Mouse (Mus musculus) lung, postnatal 4 days (tissue): Measurements from ENCODE around the gene Cand1.

Experiments used
- DNase-seq, 2 experiments: peaks; one replicate each; pipeline ENCODE4 v3.0.0; 2021

Cand1 gene

DNA sequence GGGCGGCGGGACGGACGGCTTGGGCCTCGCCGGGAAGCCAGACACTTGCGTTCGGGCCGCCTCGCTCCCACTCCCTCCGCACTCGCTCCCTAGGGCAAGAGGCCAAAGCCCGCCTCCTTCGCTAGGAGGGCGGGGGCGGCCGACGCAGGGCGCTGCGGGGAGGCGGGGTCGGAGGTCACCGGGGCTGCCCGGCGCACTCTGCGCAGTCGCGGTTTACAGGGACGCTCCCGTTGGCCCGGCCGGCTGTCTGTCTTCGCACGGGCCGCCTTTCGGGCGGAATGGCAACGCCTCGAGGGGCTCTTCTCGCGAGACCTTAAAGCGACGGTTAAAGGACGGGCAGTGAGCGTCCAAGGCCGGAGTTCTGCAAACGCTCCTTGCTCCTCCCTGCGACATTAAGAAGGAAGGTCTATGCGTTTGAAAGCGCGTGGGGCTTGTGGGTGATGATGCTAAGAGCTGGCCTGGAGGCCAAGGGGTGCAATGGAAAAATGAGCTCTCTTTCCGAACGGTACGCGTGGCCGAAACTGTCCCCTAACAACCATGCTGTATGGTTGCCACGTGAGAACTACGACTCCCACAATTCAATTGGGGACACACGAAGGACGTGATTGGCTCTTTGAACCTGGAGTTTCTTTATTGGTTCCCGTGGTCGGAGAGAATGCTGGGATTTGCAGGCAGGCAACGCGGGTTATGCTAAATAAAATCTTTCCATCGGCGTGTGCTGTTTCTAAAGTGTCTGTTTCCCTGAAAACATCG, at the start of gene Cand1:
Gene Cand1, minus strand, starts transcription at position 87 of the 753 bp plus-strand sequence.
- DNase-seq, result peak; percentile 100

- no peak for DNase-seq
These were observed 39.0 kb upstream of the Cand1 start for GRCm38 (mm10) chr10:119278871-119279270.

DNA sequence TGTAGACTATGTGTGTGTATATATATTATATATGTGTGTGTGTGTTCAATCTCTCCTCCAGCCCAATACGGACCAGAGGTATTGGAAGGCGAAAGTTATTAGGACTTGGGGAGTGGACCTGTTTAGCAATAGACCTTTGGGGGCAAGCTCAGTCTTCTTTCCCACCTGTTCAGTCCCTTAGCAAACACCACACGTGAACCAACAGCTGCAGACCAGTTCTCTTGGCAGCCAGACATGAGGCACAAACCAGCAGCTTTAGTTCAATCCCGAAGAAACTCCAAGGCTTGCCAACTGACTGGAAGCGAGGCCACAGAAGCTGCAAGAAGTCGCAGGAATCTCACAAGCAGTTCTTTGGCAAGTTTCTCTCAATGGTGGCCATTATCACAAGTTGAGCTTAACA, 34.5 kb upstream of the Cand1 start:
- no peak for DNase-seq

- no peak for DNase-seq
These were observed 32.7 kb upstream of the Cand1 start for GRCm38 (mm10) chr10:119272536-119272935.

DNA sequence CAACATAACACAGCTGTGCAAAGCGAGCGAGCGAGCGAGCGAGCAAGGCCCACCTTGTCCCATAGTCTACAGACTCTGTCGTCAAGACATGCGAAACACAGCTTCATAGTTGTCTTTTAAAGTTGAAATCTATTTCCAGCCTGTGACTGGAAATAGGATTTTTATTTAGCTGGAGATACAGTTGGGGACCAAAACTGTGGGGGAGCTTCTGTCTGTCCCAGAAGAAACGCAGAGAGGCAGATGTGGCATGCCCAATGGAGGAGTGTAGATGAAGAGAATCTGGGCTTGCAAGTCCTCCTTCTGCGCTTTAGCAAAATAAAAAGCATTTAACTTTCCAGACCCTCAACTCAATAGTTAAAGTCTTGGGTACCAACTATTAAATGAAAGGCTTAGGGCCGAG, 32.1 kb upstream of the Cand1 start:
- no peak for DNase-seq

- no peak for DNase-seq
These were observed 31.2 kb upstream of the Cand1 start for GRCm38 (mm10) chr10:119271101-119271500.

GRCm38 (mm10) chr10:119270384-119270985, 30.6 kb upstream of the Cand1 start:
- no peak for DNase-seq

DNA sequence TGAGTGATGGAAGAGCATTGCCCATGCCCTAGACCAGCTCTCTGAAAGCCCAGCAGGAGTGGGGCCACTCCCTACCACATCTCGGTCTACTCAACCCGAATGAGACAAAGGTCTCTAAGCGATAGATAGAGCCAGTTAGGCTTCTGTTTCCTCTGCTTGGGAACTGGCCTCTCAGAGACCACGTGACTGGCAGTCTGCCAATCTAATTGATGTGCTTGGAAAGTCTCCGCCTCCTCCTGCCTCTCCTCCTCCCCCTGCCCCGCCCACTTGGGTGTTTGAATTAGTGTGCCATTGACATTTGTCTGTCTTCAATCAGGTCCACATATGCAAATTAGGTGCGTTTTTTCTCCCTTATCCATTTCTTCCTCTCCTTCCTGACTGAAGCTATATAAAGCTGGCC, 24.9 kb upstream of the Cand1 start:
- DNase-seq, result no peak

DNA sequence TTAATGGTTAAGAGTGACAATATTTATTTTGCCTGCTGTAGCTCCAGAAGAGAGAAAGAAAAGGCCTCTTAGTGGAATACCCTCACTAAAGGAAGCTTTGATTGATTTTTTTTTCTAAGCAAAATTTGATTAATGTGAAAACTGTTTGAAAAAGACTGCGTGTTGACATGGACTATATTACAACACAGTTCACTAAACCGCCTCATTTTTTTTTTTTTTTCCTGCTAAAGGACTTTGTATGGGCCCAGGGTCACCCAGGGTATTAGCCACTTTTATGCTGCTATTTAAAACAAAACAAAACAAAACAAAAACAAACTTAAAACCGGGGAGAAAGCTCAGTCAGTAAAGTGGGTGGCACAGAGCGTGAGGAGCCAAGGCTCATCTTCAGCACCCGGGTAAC, 23.0 kb upstream of the Cand1 start:
- no peak for DNase-seq

DNA sequence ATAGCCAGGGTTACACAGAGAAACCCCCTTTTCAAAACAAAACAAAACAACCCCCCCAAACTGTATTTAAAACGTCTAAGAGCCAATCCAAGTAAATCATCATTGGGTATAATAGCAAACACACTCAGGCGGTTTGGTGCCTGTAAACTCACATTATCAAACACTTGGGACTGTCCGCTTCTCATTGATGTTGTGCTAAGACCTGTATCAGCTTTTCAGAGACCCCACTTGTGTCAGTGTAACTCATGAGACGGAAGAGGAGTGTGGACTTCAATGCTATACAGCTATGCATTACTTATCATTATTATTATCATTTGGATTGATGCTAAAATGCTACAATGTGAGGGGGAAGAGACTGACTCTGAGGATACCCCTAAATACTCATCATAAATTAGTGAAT, 18.0 kb upstream of the Cand1 start:
- DNase-seq, result no peak

GRCm38 (mm10) chr10:119244146-119244545, 4.3 kb upstream of the Cand1 start:
- DNase-seq, result no peak

- DNase-seq, result no peak
These were observed 851 bp upstream of the Cand1 start for GRCm38 (mm10) chr10:119240722-119241089.

DNA sequence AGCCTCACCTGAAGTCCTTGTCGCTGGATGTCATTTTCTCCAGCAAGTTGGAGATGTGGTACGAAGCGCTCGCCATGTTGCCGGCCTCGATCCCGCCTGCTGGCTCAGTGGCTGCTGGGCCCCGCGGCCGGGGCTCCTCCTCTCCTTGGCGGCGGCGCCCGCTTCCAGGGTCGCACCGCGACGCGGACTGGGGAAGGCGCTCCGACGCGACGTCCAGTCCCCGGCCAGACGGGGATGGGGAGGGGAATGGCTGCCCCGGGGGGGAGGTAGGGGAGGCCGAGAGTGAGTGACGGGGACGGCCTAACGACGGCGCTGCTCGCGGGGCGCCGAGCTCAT, 254 bp downstream of the Cand1 start:
- no peak for DNase-seq

DNA sequence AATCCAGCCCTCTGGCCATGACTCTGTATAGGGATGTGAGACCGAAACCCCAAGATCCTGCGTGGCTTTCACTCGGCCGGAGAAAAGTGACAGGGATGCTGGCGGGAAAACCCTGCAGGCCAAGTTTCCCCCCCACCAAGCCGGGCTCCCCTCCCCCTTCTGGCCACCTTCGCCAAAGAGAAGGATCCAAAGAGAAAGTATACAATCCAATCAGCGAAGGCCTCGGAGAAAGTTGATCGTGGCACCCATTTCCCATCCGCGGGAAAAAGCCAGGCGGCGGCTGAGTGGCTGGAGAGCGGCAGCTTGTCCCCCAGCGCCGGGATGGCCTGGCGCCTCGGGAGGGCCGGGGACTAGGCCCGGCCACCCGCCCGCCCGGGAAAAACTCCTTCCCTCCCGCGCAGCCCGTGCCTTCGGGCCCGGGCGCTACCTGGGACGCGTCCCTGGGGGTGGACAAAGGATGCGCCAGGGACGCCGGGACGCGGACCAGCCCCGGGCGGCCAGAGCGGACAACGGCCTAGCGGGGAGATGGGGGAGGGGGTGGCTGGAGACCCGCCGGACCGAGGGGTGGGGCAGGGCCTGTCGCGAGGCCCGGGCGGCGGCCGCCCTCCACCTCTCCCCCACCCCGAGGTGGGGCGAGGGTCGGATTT, 747 bp downstream of the Cand1 start:
- peak; percentile 64 to 65 for DNase-seq

GRCm38 (mm10) chr10:119231526-119231925, 8.3 kb downstream of the Cand1 start:
- no peak for DNase-seq

GRCm38 (mm10) chr10:119230703-119231102, 9.2 kb downstream of the Cand1 start:
- no peak for DNase-seq

- DNase-seq, result no peak
These were observed 9.7 kb downstream of the Cand1 start for GRCm38 (mm10) chr10:119230074-119230669.

DNA sequence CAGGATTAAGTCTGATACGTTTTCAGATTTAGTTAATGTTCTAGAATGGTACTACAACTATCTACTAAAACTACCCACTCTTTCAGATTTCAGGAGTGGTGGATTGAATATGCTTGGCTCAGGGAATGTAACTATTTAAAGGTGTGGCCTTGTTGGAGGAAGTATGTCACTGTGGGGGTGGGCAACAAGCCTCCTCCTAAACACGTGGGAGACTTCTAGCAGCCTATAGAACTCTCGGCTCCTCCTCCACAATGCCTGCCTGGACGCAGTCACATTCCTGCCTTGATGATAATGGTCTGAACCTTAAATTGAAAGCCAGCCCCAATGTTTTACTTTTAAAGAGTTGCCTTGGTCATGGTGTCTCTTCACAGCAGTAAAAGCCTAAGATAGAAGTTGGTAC, 16.2 kb downstream of the Cand1 start:
- DNase-seq, result no peak

DNA sequence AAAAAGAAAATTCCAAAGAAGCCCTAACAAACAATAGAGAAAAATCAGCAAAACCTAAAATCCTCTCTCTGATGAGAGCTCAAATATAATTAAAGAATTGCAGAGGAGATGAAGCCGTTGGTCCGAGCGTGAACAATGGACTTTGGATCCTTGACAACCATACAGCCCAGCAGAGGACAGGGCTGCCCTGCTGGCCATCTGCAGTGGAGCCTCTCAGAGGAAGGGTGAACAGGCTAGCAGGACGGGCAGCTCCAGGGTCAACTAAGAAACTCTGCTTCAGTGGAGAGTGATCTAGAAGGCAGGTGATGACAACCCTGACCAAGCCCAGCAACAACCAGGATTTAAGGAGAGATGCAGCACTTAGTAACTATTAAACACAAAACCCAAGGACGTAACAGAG, 18.2 kb downstream of the Cand1 start:
- DNase-seq, result no peak

DNA sequence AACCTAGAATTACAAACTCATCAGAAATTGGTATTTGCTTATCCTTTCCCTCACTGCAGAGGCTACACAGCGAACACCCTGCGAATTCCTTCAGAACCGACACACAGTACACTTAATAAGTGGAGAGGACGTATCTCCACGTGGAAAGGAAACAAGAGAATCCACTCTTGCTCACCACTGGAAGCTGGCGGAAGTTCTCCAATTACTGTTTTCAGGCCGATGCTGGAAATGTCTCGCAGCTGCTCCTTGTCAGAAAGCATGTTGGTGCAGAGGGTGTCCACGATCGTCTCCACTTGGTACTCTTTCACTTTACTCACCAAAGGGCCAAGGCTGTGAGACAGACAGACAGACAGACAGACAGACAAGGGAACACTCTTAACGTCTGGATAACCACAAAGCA, 20.4 kb downstream of the Cand1 start:
- DNase-seq, result peak; percentile 32 to 60

- no peak for DNase-seq
These were observed 21.4 kb downstream of the Cand1 start for GRCm38 (mm10) chr10:119218274-119219080.

DNA sequence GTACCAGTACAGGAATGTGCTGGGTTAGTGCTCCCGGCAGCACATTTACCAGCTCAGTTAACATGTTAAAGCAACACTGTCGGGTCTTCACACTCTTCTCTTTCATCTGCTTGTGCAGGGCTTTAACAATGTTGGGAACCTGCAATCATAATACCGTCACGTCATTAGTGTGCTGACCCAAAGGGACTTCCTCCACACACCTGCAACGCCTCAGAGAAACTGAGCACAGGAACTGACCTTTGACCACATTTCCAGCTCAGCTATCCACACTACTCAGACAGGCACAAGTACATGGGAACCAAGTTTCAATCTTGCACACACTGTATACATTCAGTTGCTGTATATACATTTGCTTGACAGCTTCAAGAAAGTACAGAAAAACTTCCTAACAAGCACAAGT, 27.4 kb downstream of the Cand1 start:
- DNase-seq, result no peak

- DNase-seq, result no peak
These were observed 28.6 kb downstream of the Cand1 start for GRCm38 (mm10) chr10:119211251-119211650.
